Mouse (Mus musculus): ENCODE results near the gene Exog. TPM values are rescaled to one million over a fixed set of nuclear protein-coding genes. Genes with fewer than 3 reads are reported as not detected.

Exog gene
- polyA plus RNA-seq, 1 experiment from 2014 or later = 17.5 TPM

DNA sequence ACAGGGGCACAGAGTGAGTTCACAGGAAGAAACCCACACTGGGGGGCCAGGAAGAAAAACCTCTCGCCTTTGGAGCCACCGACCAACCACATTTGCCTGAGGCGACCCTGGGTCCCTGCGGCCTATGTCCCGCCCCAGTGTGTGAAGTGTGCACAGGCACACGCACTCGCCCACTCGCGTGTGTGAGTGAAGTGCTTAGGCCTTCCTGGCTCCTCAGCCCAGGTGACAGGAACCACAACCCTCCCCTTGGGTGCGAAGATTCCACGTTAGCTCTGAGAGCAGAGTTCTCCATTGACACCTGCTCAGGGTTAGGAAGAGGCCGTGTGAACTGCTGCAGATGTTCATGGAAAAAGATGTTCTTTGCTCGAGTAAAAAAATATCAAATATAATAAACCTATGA, 40.1 kb downstream of the Exog start:
- no peak overlapping the region for H3K4me3 ChIP-seq (ENCODE audit: low read length)
- H3K9me3 ChIP-seq (ENCODE audit: control insufficient read depth, low read length) = no peaks in the 10 kb centered on the region
- no peak overlapping the region for H3K4me2 ChIP-seq (ENCODE audit: low read depth, low read length)
- no peak for ATAC-seq
- H3K36me3 ChIP-seq (ENCODE audit: control insufficient read depth, insufficient read depth, low read length) = no peaks in the 10 kb centered on the region
- H3K9ac ChIP-seq (ENCODE audit: low read depth, low read length) = no peak overlapping the region
- no peaks in the 10 kb centered on the region for H3K27me3 ChIP-seq (replicated peaks; ENCODE audit: control insufficient read depth, insufficient read depth, low read length)
- WGBS = 81% methylated on average over 13 of the region's 13 CpGs
- no peak overlapping the region for H3K27ac ChIP-seq (ENCODE audit: low read length)
- H3K4me1 ChIP-seq (ENCODE audit: control insufficient read depth, insufficient read depth, low read length) = no peaks in the 10 kb centered on the region

- Histone ChIP-seq H3K27me3 (replicated peaks; ENCODE audit: control insufficient read depth, insufficient read depth, low read length) (no peaks in the 10 kb centered on the region), H3K27ac (ENCODE audit: low read length) (no peak overlapping the region), H3K4me1 (ENCODE audit: control insufficient read depth, insufficient read depth, low read length) (no peaks in the 10 kb centered on the region), H3K9ac (ENCODE audit: low read depth, low read length) (no peak overlapping the region), H3K9me3 (ENCODE audit: control insufficient read depth, low read length) (no peaks in the 10 kb centered on the region), H3K4me2 (ENCODE audit: low read depth, low read length) (no peak overlapping the region), H3K36me3 (ENCODE audit: control insufficient read depth, insufficient read depth, low read length) (no peaks in the 10 kb centered on the region), H3K4me3 (ENCODE audit: low read length) (no peak overlapping the region)
- 82% methylated on average over 9 of the region's 9 CpGs for WGBS
- no peak for ATAC-seq
These were observed 51.6 kb downstream of the Exog start for GRCm38 (mm10) chr9:119496354-119496753.

- Histone ChIP-seq H3K4me3 (ENCODE audit: low read length) (no peak overlapping the region), H3K36me3 (ENCODE audit: control insufficient read depth, insufficient read depth, low read length) (no peaks in the 10 kb centered on the region), H3K4me1 (ENCODE audit: control insufficient read depth, insufficient read depth, low read length) (no peaks in the 10 kb centered on the region), H3K4me2 (ENCODE audit: low read depth, low read length) (no peak overlapping the region), H3K9ac (ENCODE audit: low read depth, low read length) (no peak overlapping the region), H3K9me3 (ENCODE audit: control insufficient read depth, low read length) (no peaks in the 10 kb centered on the region), H3K27ac (ENCODE audit: low read length) (no peak overlapping the region), H3K27me3 (replicated peaks; ENCODE audit: control insufficient read depth, insufficient read depth, low read length) (no peaks in the 10 kb centered on the region)
- WGBS = 41% methylated on average over 5 of the region's 5 CpGs
- no peak for ATAC-seq
These were observed 52.2 kb downstream of the Exog start for GRCm38 (mm10) chr9:119496960-119497359.

DNA sequence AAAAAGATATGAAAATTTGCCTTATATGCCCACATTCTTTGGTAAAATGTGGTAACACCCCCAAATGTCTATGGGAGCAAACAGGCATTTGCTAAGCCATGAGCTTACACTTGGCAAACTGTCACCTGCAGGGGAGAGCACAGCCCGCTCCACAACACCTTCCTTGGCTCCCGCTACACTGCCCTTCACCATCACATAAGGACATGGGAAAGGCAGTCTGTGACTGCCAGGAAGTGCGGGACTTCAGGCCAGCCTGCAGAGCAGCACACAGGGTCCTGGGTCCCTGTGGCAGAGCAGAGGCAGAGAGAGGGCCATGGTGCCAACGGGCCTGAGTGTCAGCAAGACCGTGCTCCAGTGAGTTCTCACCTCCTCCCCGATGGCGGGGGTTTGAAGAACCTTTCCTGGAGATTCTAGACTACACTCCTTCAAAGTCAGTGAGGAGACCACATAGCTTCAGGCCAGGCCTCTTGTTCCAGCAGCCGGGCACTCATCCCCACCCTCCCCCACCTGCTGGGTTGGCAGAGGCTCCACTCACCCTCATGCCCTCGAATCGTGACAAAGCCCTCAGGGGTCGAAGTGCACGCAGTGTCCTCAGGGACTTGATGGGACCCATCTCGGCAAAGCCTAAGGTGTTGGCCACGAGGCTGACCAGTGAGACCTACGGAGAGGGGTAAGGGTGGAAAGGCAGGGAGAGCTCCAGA, 53.0 kb downstream of the Exog start:
- Histone ChIP-seq H3K4me3 (ENCODE audit: low read length) (no peak overlapping the region), H3K27ac (ENCODE audit: low read length) (no peak overlapping the region), H3K4me2 (ENCODE audit: low read depth, low read length) (no peak overlapping the region), H3K27me3 (replicated peaks; ENCODE audit: control insufficient read depth, insufficient read depth, low read length) (no peaks in the 10 kb centered on the region), H3K4me1 (ENCODE audit: control insufficient read depth, insufficient read depth, low read length) (no peaks in the 10 kb centered on the region), H3K36me3 (ENCODE audit: control insufficient read depth, insufficient read depth, low read length) (no peaks in the 10 kb centered on the region), H3K9me3 (ENCODE audit: control insufficient read depth, low read length) (no peaks in the 10 kb centered on the region), H3K9ac (ENCODE audit: low read depth, low read length) (no peak overlapping the region)
- 82% methylated on average over 15 of the region's 15 CpGs for WGBS
- ATAC-seq = no peak

DNA sequence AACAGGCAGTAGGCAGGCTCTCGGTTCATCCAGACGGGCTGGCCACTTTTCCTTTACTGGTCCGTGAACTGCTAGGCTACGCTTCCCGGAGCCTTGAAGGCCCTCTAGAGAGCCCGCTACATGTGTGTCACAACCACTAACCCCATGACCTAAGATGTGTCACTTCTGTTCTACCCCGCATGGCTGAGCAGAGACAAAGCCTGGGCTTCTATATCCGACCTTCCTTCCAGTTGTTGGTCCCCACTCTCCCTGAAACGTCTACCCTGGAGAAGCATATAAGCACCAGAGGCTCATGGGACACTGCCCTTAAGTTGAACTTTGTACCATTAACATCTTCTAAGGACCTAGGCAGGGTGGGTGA, 53.5 kb downstream of the Exog start:
- no peaks in the 10 kb centered on the region for H3K36me3 ChIP-seq (ENCODE audit: control insufficient read depth, insufficient read depth, low read length)
- no peak overlapping the region for H3K4me3 ChIP-seq (ENCODE audit: low read length)
- H3K4me1 ChIP-seq (ENCODE audit: control insufficient read depth, insufficient read depth, low read length) = no peaks in the 10 kb centered on the region
- no peaks in the 10 kb centered on the region for H3K27me3 ChIP-seq (replicated peaks; ENCODE audit: control insufficient read depth, insufficient read depth, low read length)
- H3K27ac ChIP-seq (ENCODE audit: low read length) = no peak overlapping the region
- no peak for ATAC-seq
- H3K9ac ChIP-seq (ENCODE audit: low read depth, low read length) = no peak overlapping the region
- H3K9me3 ChIP-seq (ENCODE audit: control insufficient read depth, low read length) = no peaks in the 10 kb centered on the region
- H3K4me2 ChIP-seq (ENCODE audit: low read depth, low read length) = no peak overlapping the region
- 88% methylated on average over 9 of the region's 9 CpGs for WGBS

DNA sequence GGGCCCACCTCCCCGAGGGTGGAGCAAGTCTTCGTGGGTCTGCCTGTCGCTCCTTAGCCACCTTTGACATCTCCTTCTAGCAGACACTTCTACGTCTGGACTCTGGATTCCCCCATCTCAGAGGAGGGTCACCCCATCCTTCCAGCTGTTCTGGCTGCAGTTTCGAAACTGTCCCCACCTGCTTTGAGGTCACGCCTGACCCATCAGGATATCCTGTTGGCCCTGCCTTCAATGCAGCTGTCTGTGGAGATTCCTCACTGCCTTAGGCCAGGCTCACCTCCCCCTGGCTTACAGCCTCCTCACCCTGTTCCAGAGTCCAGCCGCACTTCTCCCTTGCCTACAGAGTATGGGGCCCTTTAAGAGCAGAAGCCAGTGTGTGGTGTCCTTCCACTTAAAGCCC, 54.1 kb downstream of the Exog start:
- no peak for ATAC-seq
- no peak overlapping the region for H3K4me3 ChIP-seq (ENCODE audit: low read length)
- no peaks in the 10 kb centered on the region for H3K9me3 ChIP-seq (ENCODE audit: control insufficient read depth, low read length)
- WGBS = 68% methylated on average over 7 of the region's 7 CpGs
- H3K9ac ChIP-seq (ENCODE audit: low read depth, low read length) = no peak overlapping the region
- no peak overlapping the region for H3K27ac ChIP-seq (ENCODE audit: low read length)
- H3K4me1 ChIP-seq (ENCODE audit: control insufficient read depth, insufficient read depth, low read length) = no peaks in the 10 kb centered on the region
- no peak overlapping the region for H3K4me2 ChIP-seq (ENCODE audit: low read depth, low read length)
- H3K27me3 ChIP-seq (replicated peaks; ENCODE audit: control insufficient read depth, insufficient read depth, low read length) = no peaks in the 10 kb centered on the region
- no peaks in the 10 kb centered on the region for H3K36me3 ChIP-seq (ENCODE audit: control insufficient read depth, insufficient read depth, low read length)

GRCm38 (mm10) chr9:119503613-119504012, 58.9 kb downstream of the Exog start:
- ATAC-seq = no peak
- H3K4me3 ChIP-seq (ENCODE audit: low read length) = no peak overlapping the region
- H3K9me3 ChIP-seq (ENCODE audit: control insufficient read depth, low read length) = 0 out of 2 replicates have a peak, but pooled peaks cover 3% of the 10 kb centered on the region
- no peaks in the 10 kb centered on the region for H3K36me3 ChIP-seq (ENCODE audit: control insufficient read depth, insufficient read depth, low read length)
- no peaks in the 10 kb centered on the region for H3K27me3 ChIP-seq (replicated peaks; ENCODE audit: control insufficient read depth, insufficient read depth, low read length)
- H3K9ac ChIP-seq (ENCODE audit: low read depth, low read length) = no peak overlapping the region
- WGBS = 92% methylated on average over 9 of the region's 9 CpGs
- H3K4me2 ChIP-seq (ENCODE audit: low read depth, low read length) = no peak overlapping the region
- H3K27ac ChIP-seq (ENCODE audit: low read length) = no peak overlapping the region
- no peaks in the 10 kb centered on the region for H3K4me1 ChIP-seq (ENCODE audit: control insufficient read depth, insufficient read depth, low read length)

GRCm38 (mm10) chr9:119504981-119505658, 60.4 kb downstream of the Exog start:
- Histone ChIP-seq H3K27me3 (replicated peaks; ENCODE audit: control insufficient read depth, insufficient read depth, low read length) (no peaks in the 10 kb centered on the region), H3K36me3 (ENCODE audit: control insufficient read depth, insufficient read depth, low read length) (no peaks in the 10 kb centered on the region), H3K4me3 (ENCODE audit: low read length) (no peak overlapping the region), H3K4me1 (ENCODE audit: control insufficient read depth, insufficient read depth, low read length) (no peaks in the 10 kb centered on the region), H3K27ac (ENCODE audit: low read length) (no peak overlapping the region), H3K4me2 (ENCODE audit: low read depth, low read length) (no peak overlapping the region), H3K9me3 (ENCODE audit: control insufficient read depth, low read length) (0 out of 2 replicates have a peak, but pooled peaks cover 3% of the 10 kb centered on the region), H3K9ac (ENCODE audit: low read depth, low read length) (no peak overlapping the region)
- no peak for ATAC-seq
- 56% methylated on average over 11 of the region's 11 CpGs for WGBS

DNA sequence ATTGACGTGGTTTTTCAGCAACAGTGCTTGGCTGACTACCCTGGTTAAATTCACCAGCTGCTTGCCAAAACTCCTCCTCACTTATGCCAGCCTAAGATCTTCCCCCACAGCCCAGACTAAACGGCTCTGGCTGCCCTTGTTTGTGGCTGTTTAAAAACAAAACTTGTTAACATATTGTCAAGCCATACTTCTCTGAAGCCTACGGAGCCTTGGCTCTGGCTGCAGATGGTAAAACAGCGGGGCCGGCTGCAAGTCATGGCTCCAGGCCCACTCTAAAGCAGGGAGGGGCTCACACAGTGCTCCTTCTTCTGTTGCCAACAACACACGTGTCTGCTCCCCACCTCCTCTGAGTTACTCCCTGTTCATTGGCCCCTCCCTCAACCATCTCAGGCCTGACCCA, 66.2 kb downstream of the Exog start:
- H3K27ac ChIP-seq (ENCODE audit: low read length) = no peak overlapping the region
- no peak overlapping the region for H3K4me3 ChIP-seq (ENCODE audit: low read length)
- 0 out of 2 replicates have a peak, but pooled peaks cover 3% of the 10 kb centered on the region for H3K9me3 ChIP-seq (ENCODE audit: control insufficient read depth, low read length)
- H3K4me1 ChIP-seq (ENCODE audit: control insufficient read depth, insufficient read depth, low read length) = no peaks in the 10 kb centered on the region
- H3K4me2 ChIP-seq (ENCODE audit: low read depth, low read length) = no peak overlapping the region
- H3K9ac ChIP-seq (ENCODE audit: low read depth, low read length) = no peak overlapping the region
- no peaks in the 10 kb centered on the region for H3K36me3 ChIP-seq (ENCODE audit: control insufficient read depth, insufficient read depth, low read length)
- 55% methylated on average over 6 of the region's 6 CpGs for WGBS
- no peaks in the 10 kb centered on the region for H3K27me3 ChIP-seq (replicated peaks; ENCODE audit: control insufficient read depth, insufficient read depth, low read length)
- no peak for ATAC-seq
